ENCODE assay signal across 24 mouse cellular contexts in the genomic region with DNA sequence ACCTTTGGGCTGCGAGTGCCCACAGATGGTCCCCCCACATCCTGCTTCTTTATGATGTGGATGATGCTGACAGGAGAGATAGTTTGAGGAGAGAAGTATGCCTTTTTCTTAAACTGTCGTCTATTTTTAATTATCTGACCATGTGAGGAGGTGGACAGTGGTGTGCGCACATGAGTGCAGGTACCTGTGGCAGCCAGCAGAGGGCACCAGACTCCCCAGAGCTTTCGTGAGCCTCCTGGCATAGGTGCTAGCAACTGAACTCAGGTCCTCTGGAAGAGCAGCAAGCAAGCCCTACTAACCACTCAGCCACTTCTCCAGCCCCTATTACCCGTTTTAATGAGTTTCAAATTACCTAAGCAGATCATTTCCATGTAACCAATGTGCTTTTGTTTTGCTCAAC. TPM values are rescaled to one million over a fixed set of nuclear protein-coding genes. Genes with fewer than 3 reads are reported as not detected.
A peak's percentile ranks its signal among the peaks of the same experiment; 100 is the strongest.
DNase-seq lines count a peak whose midpoint lies in the region; ATAC-seq and TF ChIP-seq lines count a peak whose summit lies in the region.
"Had no signal": no experiment of that assay in that cellular context is flagged by ENCODE, and none has a peak within 500 bp of the region (broad histone marks: within the 10 kb centered on the region; RNA-seq: fewer than 3 reads in every experiment).

No protein-coding gene starts in this region.

- no peaks in the 10 kb centered on the region for H3K4me1 ChIP-seq in forebrain, postnatal 0 days (ENCODE audit: insufficient read depth)
- no peaks in the 10 kb centered on the region for H3K4me1 ChIP-seq in forebrain, embryonic 11.5 days (replicated peaks; ENCODE audit: control insufficient read depth, insufficient read depth, low read length)
- no peaks in the 10 kb centered on the region for H3K4me1 ChIP-seq in liver, adult 2 months (ENCODE audit: control insufficient read depth, insufficient read depth, low read length)
- H3K4me1 ChIP-seq in E14TG2a.4 (replicated peaks; ENCODE audit: low read depth, low read length), result peaks cover 3% of the 10 kb centered on the region; the same call in 1 of the 2 replicates
- H3K4me1 ChIP-seq: forebrain, embryonic 10.5 days; limb, embryonic 12.5 days; stomach, embryonic 15.5 days had no signal

- no peak overlapping the region for H3K4me2 ChIP-seq in forebrain, postnatal 0 days (ENCODE audit: low read depth)
- H3K4me2 ChIP-seq in forebrain, embryonic 11.5 days (ENCODE audit: low read depth, low read length, severe bottlenecking), result no peak overlapping the region
- H3K4me2 ChIP-seq: limb, embryonic 12.5 days; stomach, embryonic 15.5 days had no signal

- no peak for ATAC-seq in forebrain, postnatal 0 days
- ATAC-seq in forebrain, embryonic 11.5 days (replicated peaks; ENCODE audit: low FRiP score), result no peak
- ATAC-seq: inflammation-experienced regulatory T-cells, adult 6 months; midbrain, embryonic 16.5 days had no signal

- TF ChIP-seq CTCF in forebrain, postnatal 0 days (IDR thresholded peaks at IDR 0.05; ENCODE audit: low read depth), result peak; percentile 19; the same call in 1 of the 2 replicates
- TF ChIP-seq CTCF in liver, adult 2 months (IDR thresholded peaks at IDR 0.05; ENCODE audit: low read depth, low read length), result peak; percentile 30; the same call in 1 of the 2 replicates
- TF ChIP-seq CTCF in E14TG2a.4 (conservative IDR thresholded peaks at IDR 0.05; ENCODE audit: low read length), result peak; percentile 57

- DNase-seq in forebrain, postnatal 0 days, result no peak
- DNase-seq in forebrain, embryonic 11.5 days (ENCODE audit: low spot score), result no peak
- DNase-seq in liver, adult 2 months (ENCODE audit: extremely low read depth, low read depth, low spot score), result no peak
- no peak for DNase-seq in liver
- DNase-seq in ZHBTc4 (ENCODE audit: low read depth, low spot score), result peak; percentile 52
- no peak for DNase-seq in heart, postnatal 4 days
- no peak for DNase-seq in cerebellum, adult 8-10 months
- DNase-seq: adrenal gland, postnatal 14 days; cerebellum, adult 11-12 months; cerebellum, postnatal 25 days; gastrocnemius, postnatal 10 days; heart, adult 18-20 months; kidney, adult 9 months; kidney, postnatal 4 days; lung, adult 18-20 months; lung, postnatal 36 days; right cerebral cortex, postnatal 14 days; thymus, postnatal 14 days had no signal

- TF ChIP-seq POLR2A in liver, adult 2 months (IDR thresholded peaks at IDR 0.05; ENCODE audit: extremely low read depth, insufficient read depth, low read length), result no peak

- 82% methylated on average over 5 of the region's 5 CpGs for WGBS in forebrain, postnatal 0 days
- 85% methylated on average over 5 of the region's 5 CpGs for WGBS in forebrain, embryonic 11.5 days
- WGBS in liver, adult 2 months, result 80% methylated on average over 5 of the region's 5 CpGs

- no peaks in the 10 kb centered on the region for H3K9me3 ChIP-seq in forebrain, postnatal 0 days (ENCODE audit: low read length)
- no peaks in the 10 kb centered on the region for H3K9me3 ChIP-seq in forebrain, embryonic 11.5 days (ENCODE audit: control insufficient read depth, low read length)
- H3K9me3 ChIP-seq in E14TG2a.4 (ENCODE audit: low read length), result peaks cover 14% of the 10 kb centered on the region
- H3K9me3 ChIP-seq: stomach, embryonic 15.5 days had no signal

- no peak overlapping the region for H3K9ac ChIP-seq in forebrain, postnatal 0 days
- no peak overlapping the region for H3K9ac ChIP-seq in forebrain, embryonic 11.5 days (ENCODE audit: low read length)
- no peak overlapping the region for H3K9ac ChIP-seq in liver, adult 2 months (ENCODE audit: low read depth, low read length)
- H3K9ac ChIP-seq: limb, embryonic 12.5 days; stomach, embryonic 15.5 days had no signal

- H3K4me3 ChIP-seq in forebrain, postnatal 0 days (ENCODE audit: low read depth, low read length), result no peak overlapping the region
- no peak overlapping the region for H3K4me3 ChIP-seq in forebrain, embryonic 11.5 days (ENCODE audit: low read depth, low read length)
- no peak overlapping the region for H3K4me3 ChIP-seq in liver, adult 2 months (ENCODE audit: insufficient read depth, low read depth, low read length)
- H3K4me3 ChIP-seq in E14TG2a.4 (replicated peaks; ENCODE audit: low read length), result no peak overlapping the region
- H3K4me3 ChIP-seq: forebrain, embryonic 10.5 days; limb, embryonic 12.5 days; stomach, embryonic 15.5 days had no signal

- no peak overlapping the region for H3K27ac ChIP-seq in forebrain, postnatal 0 days (ENCODE audit: low read depth, low read length)
- no peak overlapping the region for H3K27ac ChIP-seq in forebrain, embryonic 11.5 days (ENCODE audit: low read depth, low read length)
- no peak overlapping the region for H3K27ac ChIP-seq in liver, adult 2 months (replicated peaks; ENCODE audit: insufficient read depth, low read depth, low read length)
- H3K27ac ChIP-seq: forebrain, embryonic 10.5 days; limb, embryonic 12.5 days; stomach, embryonic 15.5 days had no signal

- no peaks in the 10 kb centered on the region for H3K27me3 ChIP-seq in forebrain, postnatal 0 days (ENCODE audit: insufficient read depth, low read length)
- no peaks in the 10 kb centered on the region for H3K27me3 ChIP-seq in forebrain, embryonic 11.5 days (ENCODE audit: control insufficient read depth, insufficient read depth, low read length)
- no peaks in the 10 kb centered on the region for H3K27me3 ChIP-seq in liver, adult 2 months (ENCODE audit: control insufficient read depth, insufficient read depth, low read length)
- H3K27me3 ChIP-seq in E14TG2a.4 (ENCODE audit: insufficient read depth, low read length), result no peaks in the 10 kb centered on the region
- H3K27me3 ChIP-seq: limb, embryonic 12.5 days; stomach, embryonic 15.5 days had no signal

- H3K36me3 ChIP-seq in forebrain, postnatal 0 days (ENCODE audit: insufficient read depth), result no peaks in the 10 kb centered on the region
- H3K36me3 ChIP-seq in forebrain, embryonic 11.5 days (ENCODE audit: control insufficient read depth, insufficient read depth, low read length), result no peaks in the 10 kb centered on the region
- H3K36me3 ChIP-seq in liver, adult 2 months (ENCODE audit: control insufficient read depth, insufficient read depth, low read length), result no peaks in the 10 kb centered on the region
- no peaks in the 10 kb centered on the region for H3K36me3 ChIP-seq in E14TG2a.4 (ENCODE audit: insufficient read depth, low read length)
- H3K36me3 ChIP-seq: forebrain, embryonic 10.5 days; limb, embryonic 12.5 days; stomach, embryonic 15.5 days had no signal

- no peaks in the 10 kb centered on the region for H3K79me2 ChIP-seq in liver, adult 2 months (ENCODE audit: control insufficient read depth, insufficient read depth, low read length)

RNA-seq across cellular contexts. Expression of a gene that starts 44.0 kb away (rescaled TPM):
- 390 and 481 TPM in 2 replicates for total RNA-seq in forebrain, postnatal 0 days (2014; rRNA removed)
- polyA plus RNA-seq in forebrain, postnatal 0 days (2015; fragmentation: Nextera tagmentation; extraction: Ambion mirVana), result 972 and 1,071 TPM in 2 replicates
- polyA plus RNA-seq in forebrain, embryonic 11.5 days (2014; fragmentation: Nextera tagmentation; extraction: Ambion mirVana), result 301 and 310 TPM in 2 replicates
- 62.1 and 69.2 TPM in 2 replicates for total RNA-seq in liver, adult 2 months (2014; rRNA removed)
- 65.3 and 82.8 TPM in 2 replicates for polyA plus RNA-seq in liver, adult 2 months (2012; rRNA removed)
- total RNA-seq in heart, postnatal 4 days (2021), result 100 to 1,000 TPM; 180 to 183 TPM
